Mouse (Mus musculus) ovary, adult 10 weeks (tissue): ENCODE results near the gene Btbd35f5. TPM values are rescaled to one million over a fixed set of nuclear protein-coding genes. Genes with fewer than 3 reads are reported as not detected.

Source experiments
- polyA plus RNA-seq: library from polyadenylated mRNA; stranded (reverse); fragments of 350-450 nt; fragmentation: Illumina TruSeq; extraction: RNeasy Lipid Tissue Mini Kit (QIAGEN cat#74804); gene quantifications from one replicate; pipeline ENCODE4 v1.2.3, GENCODE M21; 2014

The Btbd35f5 gene
- not detected for polyA plus RNA-seq

DNA sequence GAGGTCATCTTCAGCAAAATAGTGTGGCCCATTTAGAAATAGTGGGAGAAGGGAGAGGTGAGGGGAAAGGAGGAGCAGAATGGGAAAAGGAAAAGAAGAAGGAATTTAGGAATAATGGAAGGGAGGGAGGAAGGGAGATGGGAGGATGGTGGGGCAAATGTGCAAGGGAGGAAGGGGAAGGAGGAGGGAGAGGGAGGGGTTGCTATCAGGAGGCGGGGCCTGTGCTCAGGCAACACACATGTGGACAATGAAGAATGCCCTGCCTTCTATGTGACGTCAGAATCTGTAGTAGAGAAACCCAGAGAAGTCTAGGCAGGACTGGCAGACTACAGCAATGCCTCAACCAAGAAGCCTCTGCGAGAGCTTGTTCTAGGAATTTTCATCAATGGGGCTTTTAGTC is at the start of gene Btbd35f5:
TSS of gene Btbd35f5 (plus strand) at position 301 of the 400 bp plus-strand sequence.

DNA sequence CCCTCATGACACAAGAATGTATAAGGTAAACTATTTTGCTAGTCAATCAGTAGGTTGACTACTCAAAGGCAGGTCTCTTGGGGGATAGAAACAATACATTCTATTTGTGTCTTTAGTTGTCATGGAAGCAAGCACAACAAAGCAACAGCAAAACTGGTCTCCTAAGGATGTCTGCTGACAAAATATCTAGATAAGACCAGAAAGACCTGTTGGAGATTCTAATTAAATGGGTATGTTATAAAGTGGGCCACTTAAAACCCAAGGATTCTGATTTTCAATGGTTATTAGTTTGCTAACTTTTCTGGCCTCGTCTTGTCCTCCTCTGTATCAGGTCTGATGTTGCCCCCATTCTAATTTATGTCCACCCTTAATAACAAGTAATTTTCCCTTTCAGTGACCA is 32.2 kb upstream of the Btbd35f5 start, which contains the start of gene Gm21789:
TSS of gene Gm21789 (plus strand) at position 301 of the 400 bp plus-strand sequence.

Other genes starting within 250 kb of the Btbd35f5 start
- gene Btbd35f21, start 247.8 kb upstream of the Btbd35f5 start, polyA plus RNA-seq: not detected
- gene Btbd35f30, start 79.3 kb upstream of the Btbd35f5 start, polyA plus RNA-seq: not detected
- gene Gm21789, start 32.1 kb upstream of the Btbd35f5 start, polyA plus RNA-seq: not detected